Mouse (Mus musculus): ENCODE data around the gene Atxn7l3.
A peak's percentile ranks its signal among the peaks of the same experiment; 100 is the strongest.

Gene Atxn7l3

DNA sequence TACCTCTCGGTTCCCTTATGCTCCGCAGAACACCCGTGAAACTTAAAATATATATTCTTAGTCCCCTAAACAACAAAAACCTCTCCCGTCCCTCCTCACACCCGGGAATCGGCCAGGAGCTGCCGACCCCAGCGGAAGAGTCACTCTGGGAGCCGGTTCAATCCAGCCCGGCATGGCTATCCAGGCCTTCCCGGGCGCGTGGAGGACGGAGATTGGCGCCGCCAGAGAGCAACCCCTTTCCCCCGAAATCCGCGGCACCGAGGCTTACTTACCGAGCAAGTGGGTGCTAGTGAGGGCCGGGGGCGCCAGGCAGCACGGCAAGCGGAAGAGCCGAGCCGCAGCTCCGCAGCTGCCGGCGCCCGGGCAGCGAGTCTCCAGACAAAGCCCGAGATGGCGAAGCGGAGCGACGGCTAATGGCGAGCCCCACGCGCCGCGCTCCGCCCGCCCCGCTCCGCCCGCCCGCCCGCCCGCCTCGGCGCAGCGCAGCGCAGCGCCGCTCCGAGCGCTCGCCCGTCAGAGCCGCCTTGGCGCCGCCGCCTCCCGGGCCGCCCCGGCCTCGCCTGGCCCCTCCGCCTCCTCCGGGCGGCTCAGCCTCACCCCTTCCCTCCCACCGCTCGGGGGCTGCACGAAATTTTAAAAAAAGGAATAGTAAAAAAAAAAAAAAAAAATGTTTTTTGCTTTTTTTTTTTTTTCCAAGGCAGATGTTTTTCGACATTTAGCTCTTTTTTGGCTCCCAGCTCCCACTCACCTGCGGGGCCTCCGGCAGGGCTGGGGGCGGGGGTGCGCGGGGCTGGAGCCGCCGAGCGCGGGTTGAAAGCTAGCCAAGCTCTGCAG, 22.4 kb upstream of the Atxn7l3 start:
- peak; percentile 30 for DNase-seq (ENCODE audit: low spot score)

DNA sequence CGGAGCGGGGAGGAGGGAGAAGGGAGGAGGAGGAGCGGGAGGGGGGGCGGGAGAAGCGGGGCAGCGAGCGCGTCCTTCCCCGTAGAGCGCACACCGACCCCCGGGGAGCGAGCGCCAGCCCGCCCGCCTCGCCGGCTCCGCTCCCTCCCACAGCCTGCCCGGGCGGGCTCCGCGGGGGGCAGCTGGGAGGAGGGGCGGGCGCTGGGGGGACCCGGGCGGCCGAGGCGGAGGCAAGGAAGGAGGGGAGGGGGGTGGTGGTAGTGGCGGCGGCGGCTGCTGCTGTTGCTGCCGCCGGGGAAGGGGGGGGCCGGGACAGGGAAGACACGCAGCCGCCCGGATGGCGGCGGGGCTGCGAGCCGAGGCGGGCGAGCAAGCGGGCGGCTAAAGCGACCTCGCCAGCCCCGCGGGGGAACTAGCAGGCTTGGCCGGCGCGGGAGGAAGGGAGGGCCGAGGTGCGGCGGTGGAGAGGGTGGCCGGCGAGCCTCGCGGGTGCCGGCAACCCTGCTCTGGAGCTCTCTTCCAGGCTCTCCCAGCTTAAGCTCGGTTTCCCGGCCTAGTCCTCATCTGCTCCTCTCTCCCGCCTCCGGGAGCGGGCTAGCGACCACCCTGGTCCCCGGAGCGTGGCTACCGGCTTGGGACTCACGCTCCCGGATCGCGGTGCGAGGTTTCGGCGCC, 21.6 kb upstream of the Atxn7l3 start:
- peak; percentile 69 for DNase-seq (ENCODE audit: low spot score)

DNA sequence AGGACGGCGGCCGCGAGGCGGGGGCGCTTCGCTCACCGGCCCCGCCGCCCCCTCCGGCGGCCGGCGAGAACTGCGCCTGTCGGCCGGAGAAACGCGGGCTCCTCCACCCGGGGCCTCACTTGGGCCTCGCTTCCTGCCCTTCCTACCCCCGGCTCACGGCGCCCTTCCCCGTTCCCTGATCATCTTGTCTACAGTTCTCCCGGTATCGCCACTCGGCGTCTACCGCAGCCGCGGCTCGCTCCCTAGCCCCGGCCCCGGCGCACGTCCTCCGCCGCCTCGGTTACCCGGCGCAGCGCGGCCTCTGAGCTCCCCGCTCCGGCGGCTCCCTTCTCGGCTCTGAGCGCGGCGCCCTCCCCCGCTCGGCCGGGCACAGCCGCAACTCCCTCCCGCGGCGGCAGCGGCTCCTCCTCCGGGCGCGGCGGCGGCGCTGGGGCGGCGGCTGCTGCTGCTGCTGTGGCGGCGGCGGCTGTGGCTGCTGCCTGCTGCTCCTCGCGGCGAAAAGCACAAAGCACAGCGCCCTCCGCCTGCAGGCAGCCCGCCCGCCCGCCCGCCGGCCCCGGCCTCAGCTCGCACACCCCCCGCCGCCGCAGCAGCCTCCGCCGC, 21.0 kb upstream of the Atxn7l3 start:
- DNase-seq (ENCODE audit: low spot score): peak; percentile 44

DNA sequence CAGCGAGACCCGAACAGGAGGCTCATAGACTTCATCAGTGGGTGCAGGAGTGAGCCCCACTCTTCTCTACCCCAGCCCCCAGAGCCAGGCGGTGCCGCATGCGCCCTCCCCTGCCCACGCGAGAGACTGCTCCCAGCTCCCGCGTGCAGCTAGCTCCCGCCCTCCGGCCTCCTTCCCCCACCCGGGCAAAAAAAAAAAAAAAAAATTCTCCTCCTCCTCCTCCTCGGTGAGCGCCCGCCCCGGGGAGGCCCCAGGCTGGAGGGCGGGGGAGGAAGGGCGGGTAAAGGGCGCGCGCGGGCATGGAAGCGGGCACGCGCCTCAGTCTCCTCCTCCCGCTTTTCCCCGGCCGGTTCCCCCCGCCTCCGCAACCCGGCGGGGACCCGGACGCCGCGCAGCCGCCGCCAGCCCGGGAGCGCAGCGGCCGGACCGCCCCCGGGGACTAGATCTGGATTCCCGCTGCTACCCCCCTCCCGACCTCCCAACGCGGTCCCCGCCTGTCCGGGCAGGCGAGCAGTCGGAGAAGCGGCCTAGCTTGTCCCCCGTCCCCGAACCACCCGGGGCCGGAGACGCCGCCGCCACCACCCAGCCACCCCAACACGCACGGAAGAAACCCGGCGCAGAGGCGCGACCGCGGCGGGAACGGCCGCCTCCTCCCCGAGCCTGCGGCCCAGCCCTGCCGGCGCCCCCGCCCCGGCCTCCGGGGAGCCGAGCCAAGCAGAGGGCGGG, 20.3 kb upstream of the Atxn7l3 start:
- peak; percentile 93 for DNase-seq (ENCODE audit: low spot score)

DNA sequence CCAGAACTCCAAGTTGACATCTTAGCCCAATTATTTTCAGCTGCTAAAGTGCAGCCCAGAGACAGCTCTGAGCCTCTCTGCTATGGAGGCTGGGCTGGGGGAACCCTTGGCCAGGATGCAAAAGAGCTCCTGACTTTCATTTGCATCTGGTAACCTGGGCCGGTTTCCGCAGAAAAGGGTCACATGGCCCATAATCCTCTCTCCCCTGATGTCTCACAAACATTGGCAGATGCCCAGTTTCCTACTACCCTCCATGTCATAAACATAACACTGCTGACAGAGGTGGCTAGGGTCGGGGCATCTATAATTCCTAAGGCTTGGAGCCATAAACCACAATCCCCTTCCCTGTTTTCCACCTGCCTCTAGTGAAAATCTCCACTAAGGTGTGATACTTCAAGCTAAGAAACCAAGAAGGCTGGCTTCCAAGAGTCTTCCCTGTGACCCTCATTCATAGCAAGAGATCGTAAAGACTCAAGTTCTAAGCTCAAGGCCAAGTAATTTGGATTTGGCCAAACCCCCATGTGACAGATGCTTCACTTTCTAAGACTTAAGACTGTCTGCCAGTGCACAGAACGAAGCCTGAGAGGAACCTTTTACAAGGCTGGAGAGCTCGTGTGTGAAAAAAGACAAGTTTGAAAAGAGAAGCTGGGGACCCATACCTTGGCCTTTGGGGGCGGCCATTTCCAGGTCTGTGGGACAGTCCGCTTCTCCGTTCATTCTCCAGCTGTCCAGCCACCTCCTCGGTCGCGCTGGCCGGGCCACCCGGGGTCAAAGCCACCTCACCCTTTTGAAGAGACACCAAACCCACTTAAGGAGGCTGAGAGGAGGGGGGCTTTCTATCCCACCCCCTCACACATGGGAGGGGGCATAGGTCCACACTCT, 19.5 kb upstream of the Atxn7l3 start:
- no peak for DNase-seq (ENCODE audit: low spot score)

DNA sequence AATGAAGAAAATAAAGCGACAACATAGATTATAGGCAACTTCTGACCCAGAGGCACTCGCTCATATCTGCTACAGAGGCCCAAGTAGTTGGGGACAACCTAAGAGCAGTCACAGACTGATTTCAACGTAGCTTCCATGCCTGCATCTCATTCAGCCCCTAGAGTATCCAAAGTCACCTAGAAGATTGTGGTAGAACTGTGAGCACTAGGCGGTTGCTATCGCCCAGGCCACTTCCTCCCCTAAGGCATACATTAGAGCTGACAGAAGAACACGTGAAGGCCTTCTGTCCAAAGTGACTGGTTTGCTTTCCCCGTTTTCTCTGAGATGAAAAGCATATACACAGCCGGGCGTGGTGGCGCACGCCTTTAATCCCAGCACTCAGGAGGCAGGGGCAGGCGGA, 17.9 kb upstream of the Atxn7l3 start:
- DNase-seq (ENCODE audit: low spot score): no peak

DNA sequence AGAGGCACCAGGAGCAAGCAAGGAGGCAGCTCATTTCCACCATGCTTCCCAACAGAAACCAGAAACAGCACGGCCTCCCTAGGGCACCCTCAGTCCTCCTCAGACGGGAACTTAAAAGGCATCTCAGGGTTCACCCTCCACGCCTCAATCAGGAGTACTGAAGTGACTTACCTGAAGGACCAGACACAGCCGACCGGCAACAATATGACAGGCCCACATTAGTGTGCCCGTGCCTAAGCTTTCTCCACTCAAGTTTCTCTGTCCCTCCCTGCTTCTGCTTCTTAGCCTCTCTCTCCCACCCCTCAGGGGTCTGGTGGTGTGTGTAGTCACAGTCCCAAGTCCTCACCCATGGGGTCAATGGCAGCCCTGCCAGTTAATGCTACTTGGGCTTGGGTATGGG, 16.2 kb upstream of the Atxn7l3 start:
- no peak for DNase-seq (ENCODE audit: low spot score)

DNA sequence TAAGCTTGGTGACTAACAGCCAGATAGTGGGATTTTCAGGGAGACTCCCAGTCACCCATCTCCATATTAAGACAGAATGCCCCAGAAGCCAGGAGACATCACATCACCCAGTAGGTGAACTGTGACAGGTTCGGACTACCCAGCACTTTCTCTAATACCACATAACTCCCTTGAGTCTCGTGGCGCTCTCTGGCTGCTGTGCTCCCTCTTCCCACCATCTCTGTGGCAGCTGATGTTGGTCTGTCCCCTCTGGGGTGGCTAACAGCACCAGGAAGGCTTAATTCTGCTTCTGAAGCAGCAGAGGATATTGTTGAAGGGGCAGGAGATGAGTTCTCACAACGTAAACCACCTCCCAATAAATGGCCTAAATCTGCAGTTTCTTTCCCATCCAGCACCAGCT, 15.5 kb upstream of the Atxn7l3 start:
- no peak for DNase-seq (ENCODE audit: low spot score)

DNA sequence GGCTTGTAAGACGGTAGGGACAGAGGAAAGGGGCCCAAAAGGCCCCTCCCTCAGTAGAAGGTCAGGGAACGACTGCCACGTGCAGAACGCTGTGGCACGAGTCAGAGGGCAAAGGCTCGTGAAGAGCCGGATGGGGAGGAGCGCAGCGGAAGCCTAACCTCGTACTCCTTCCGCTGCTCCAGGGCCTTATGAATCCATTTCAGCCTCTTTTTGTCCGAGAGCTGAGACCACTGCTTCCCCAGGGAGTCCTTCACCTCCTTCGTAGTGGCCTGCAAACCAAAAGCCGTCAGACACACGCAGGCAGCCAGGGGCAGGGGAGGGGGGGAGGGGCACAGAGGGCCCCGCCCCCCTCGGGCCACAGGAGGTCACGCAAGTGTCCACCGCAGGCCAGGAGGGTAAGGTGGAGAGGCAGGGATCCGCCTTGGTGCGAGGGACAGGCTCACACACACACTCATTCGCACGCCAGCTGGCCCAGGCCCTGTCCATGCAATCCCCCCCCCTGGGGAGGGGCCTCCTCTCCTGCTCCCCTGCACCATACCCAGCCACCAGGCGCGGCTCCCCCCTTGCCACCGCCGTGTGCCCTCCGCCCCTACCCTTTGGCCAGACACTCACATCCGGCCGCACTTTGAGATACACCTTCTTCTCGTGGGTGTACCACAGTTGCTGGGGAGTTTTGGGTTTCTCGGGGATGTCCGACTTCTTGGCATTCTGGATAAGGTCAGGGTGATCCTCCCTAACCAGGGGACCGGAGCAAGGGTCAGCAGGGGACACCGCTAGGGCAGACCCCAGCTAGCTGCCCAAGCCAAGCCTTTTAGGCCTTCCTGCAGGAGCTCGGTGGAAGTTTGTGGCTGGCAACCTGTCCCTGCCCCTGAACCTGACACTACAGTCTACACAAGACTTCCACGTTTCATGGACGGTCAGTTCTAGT, 14.6 kb upstream of the Atxn7l3 start:
- no peak for DNase-seq (ENCODE audit: low spot score)

DNA sequence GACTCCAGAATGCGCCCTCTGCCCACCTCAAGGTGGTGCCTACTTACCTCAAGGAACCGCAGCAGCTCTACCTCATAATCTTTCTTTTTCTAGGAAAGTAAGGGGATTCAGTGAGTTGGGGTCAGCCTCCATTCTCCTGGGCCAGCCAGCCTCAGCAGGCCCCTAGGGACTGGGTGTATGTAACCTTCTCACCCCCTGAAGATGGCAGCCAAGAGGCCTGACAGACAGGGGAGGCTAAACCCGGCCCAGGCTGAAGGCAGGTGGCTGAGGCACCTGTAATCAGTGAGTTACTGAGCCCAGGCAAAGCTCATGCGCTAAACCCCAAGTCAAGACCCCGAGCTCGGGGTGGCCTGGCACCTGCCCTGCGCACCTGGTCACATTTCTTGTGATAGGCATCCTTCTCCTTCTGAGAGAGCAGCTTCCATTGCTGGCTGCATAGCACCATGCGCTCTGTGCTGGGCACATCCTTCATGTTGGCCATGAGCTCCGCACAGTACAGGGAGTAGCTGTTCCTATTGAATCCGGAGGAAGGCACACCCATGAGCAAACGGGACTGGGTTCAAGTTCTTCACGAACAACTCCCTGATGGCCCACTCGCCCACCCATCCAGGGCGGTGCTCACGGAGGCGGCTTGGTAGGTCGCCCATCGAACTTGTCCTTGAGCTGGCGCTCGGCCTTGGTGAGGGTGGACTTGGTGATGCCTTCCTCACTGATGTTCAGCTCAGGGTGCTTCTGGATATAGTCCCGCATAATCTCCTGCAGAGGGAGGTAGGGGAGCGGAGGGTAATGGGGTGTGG, 13.6 kb upstream of the Atxn7l3 start:
- DNase-seq (ENCODE audit: low spot score): no peak

DNA sequence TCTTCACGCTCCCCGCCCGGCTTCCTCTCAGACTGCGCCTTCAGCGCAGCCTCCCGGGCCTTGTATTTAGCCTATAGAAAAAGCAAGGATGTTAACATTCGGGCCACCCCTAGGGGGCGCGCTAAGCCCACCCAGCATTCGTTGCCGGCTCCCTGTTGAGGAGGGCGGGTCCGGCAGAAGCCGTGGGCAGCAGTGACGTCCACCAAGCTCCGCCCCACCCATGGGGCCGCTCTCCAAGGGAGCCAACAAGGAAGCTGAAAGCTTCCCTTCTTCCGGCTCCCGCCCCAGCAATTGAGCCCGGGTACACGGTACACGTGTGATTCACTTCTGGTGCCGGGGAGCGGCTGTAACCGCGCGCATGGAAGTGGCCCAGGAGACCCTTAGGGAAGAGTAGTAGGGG, 12.5 kb upstream of the Atxn7l3 start:
- peak; percentile 97 for DNase-seq (ENCODE audit: low spot score)

DNA sequence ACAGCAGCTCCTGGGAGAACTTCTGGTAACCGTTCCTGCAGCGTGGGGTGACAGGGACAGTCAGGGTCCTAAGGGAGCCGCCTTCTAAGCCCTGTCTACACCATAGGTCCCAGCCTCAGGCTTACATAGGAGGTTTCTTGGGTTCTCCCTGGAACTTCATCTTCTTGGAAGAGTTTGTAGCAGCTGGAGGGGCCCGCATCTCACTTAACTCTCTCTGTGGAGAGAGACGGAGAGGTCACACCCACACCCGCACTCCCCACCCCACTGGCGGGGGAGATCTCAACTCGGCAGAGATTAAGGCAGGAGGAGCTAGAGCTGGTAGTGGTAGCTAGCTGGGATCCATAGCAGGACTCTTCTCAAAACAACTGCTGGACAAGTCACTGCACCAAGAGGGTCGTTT, 11.7 kb upstream of the Atxn7l3 start:
- no peak for DNase-seq (ENCODE audit: low spot score)

DNA sequence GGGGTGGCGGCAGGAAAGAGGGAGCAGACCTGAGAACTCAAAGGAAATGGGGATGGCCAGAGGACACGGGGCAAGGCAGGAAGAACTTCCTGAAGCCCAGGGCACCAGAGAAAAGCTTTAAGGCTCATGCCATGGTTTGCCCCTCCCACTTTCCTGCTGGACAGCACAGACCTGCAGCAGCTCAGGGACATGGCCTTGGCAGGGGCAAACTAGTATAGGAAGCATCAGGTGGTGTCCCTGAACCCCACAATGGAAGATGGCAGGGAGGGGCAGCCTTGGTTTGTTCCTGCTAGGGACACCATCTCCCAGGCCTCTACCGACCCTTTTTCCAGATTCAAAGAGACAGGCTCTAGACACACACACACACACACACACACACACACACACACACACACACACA, 8.9 kb upstream of the Atxn7l3 start:
- no peak for DNase-seq (ENCODE audit: low spot score)

DNA sequence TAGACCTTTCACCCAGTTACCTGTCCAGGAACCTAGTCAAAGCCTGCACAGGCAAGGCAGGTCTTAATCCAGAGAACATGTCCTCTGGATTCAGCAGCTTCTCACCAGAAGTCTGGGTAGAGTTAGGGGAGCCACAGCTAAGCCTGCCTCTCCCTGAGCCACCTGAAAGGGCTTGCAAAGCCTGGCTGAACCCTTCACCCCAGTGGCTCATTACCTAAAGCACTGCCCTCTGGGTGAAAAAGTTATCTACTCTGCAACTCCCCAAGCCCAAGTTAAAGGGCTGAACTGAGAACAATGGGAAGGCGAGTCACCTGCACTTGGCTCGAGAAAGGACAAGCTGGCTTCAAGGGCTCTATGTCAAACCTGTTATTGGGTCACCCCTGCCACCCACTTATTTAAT, 7.7 kb upstream of the Atxn7l3 start:
- DNase-seq (ENCODE audit: low spot score): no peak

DNA sequence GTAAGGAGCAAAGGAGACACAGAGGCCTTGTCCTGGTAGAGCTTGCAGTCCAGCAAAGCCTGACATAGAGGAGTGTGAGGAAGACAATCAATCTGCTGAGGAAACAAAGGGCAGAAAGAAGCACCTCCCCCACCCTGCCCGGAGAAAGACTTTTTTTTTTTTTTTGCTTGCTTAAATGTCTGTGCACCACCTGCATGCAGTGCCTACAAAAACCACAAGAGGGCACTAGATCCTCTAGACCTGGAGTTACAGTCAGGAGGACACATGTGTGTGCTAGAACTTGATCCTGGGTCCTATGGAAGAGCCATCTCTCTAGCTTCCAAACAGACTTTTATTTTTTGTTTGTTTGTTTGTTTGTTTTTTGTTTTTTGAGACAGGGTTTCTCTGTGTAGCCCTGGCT, 3.4 kb upstream of the Atxn7l3 start:
- DNase-seq (ENCODE audit: low spot score): peak; percentile 61

DNA sequence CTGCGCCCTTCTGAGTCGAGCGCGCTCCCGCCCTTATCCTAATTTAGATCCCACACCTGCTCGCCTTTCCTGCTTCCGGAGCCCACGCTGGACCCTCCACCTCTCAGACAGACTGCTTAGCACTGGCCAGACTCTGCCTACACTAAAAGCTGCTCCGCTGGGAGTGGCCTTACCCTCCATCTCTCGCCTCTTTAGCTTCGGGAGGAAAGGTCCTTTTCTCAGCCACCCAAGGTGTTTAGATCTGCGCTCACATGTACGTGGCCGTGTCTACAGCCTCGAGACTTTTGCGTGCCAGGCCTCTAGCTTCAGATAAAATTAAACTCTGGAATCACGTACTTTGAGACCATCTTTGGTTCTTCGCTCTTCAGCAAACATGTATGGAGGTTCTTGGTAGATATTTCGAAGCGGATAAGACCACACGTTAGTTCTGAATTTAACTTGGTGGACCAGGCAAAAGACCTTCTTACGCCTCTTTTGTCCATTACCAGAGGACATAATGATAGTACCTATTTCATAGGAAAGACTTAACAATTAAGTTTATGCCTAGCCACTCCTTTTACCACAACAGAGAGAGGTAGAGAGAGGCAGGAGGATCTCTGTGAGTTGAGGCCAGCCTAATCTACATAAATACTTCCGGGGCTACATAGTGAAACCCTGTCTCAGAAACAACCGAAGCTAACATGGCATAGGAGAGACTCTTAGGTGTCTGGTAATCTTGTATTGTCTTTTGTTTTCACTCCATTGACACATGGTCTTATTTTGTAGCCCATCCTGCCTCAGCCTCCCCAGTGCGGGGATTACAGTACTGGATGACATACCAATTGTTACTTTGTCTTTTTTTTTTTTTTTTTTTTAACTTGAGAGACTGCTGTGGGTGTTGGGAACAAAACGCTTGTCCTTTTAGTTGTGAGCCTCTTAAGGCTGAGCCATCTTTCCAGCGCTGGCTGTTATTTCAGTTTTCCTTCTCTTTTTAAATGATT, 1.4 kb upstream of the Atxn7l3 start:
- DNase-seq (ENCODE audit: low spot score): no peak

DNA sequence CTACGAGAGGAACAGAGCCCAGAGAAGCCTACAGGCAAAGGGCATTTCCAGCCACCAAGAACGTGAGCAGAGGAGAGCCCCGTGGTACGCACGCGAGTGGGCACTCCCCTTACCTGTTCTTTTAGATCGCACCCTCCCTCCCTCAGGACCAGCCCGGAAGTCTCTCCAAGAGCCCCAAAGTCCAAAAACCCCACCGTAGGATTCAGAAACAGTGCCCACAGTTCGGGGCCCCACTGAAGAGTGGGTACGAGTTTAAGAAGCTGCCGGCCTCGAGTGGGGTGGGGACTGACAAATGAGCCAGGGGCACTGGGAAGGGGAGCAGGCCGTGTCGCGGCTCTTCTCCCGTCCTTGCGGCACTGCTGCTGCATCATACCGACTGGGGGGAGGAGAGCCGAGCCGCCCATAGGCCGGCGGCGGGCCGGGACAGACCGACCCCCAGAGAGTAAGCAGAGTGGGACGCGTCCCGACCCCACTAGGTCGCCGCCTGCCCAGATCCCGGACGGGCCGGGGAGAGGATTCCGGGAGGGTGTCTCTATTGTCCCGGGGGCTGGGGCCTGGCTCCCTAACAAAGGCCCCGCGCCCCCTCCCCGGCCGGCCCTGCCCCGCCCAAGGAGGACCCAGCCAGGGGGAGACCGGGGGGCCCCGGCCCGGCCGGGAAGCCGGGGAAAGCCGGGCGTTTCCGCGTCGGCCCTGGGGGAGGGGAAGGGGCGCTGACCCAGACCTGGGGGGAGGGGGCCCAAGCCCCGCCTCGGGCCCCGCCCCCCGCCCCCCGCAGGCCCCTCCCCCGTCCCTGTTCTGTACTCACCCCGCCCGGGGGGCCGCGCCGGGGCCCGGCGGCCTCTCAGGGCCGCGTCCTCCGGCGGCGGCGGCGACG, 596 bp downstream of the Atxn7l3 start:
- peak; percentile 16 for DNase-seq (ENCODE audit: low spot score)

All from lung, postnatal 25 days (tissue).